Mouse (Mus musculus) forebrain, postnatal 0 days (tissue): ENCODE measurements around the gene H2-M2. TPM values are rescaled to one million over a fixed set of nuclear protein-coding genes. Genes with fewer than 3 reads are reported as not detected.
"Not testable (repeated sequence)": the region's sequence is repeated elsewhere in the genome, so short reads cannot be mapped to it uniquely, and the experiment has no call there.

Experiments
- ATAC-seq: fragments of 200-750 bp; cut with Nextera tagmentation; 2 replicates; pipeline ENCODE4 v1.8.0; 2017; ENCODE audit warnings: mild to moderate bottlenecking, moderate library complexity
- DNase-seq: peaks from one replicate; pipeline ENCODE4 v3.0.0-alpha.2; 2015
- H3K27ac ChIP-seq: fragments of 300-500 bp; sonication (generic); 2 replicates; pipeline ENCODE4 v1.5.1; 2014; ENCODE audit warnings: low read depth, mild to moderate bottlenecking, antibody characterized with exemption, low read length, moderate library complexity, mixed read lengths
- H3K27me3 ChIP-seq: fragments of 300-500 bp; sonication (generic); 2 replicates; pipeline ENCODE4 v1.6.1; 2014; ENCODE audit warnings: mild to moderate bottlenecking, low read length, mixed read lengths; ENCODE audit not compliant: insufficient read depth
- H3K36me3 ChIP-seq: fragments of 300-500 bp; sonication (generic); 2 replicates; pipeline ENCODE4 v1.6.1; 2014; ENCODE audit warnings: mild to moderate bottlenecking, moderate library complexity; ENCODE audit not compliant: insufficient read depth
- H3K4me1 ChIP-seq: fragments of 300-500 bp; sonication (generic); 2 replicates; pipeline ENCODE4 v1.6.1; 2014; ENCODE audit warnings: antibody characterized with exemption; ENCODE audit not compliant: insufficient read depth
- H3K4me2 ChIP-seq: fragments of 300-500 bp; sonication (generic); 2 replicates; pipeline ENCODE4 v1.6.1; 2014; ENCODE audit warnings: low read depth, mild to moderate bottlenecking, moderate library complexity
- H3K4me3 ChIP-seq: fragments of 300-500 bp; sonication (generic); 2 replicates; pipeline ENCODE4 v1.5.1; 2014; ENCODE audit warnings: low read depth, low read length, mixed read lengths
- H3K9ac ChIP-seq: fragments of 300-500 bp; sonication (generic); 2 replicates; pipeline ENCODE4 v1.6.1; 2014; ENCODE audit warnings: mild to moderate bottlenecking
- H3K9me3 ChIP-seq: fragments of 300-500 bp; sonication (generic); 2 replicates; pipeline ENCODE4 v1.6.1; 2016; ENCODE audit warnings: low read length
- CTCF ChIP-seq: sonication (generic); IDR thresholded peaks from 2 replicates; pipeline ENCODE4 v1.5.1; 2016; ENCODE audit warnings: antibody characterized with exemption, control low read depth, low read depth
- WGBS: fragments of 180-500 bp; shearing (Covaris S2); extraction: QIAGEN DNeasy Blood & Tissue Kit; methylation state at CpG from one replicate; pipeline ENCODE4 v1.1.7; 2014; 5-methylcytosine and 5-hydroxymethylcytosine counted together
- polyA plus RNA-seq: library from polyadenylated mRNA; unstranded; fragments of >200 nt; fragmentation: Nextera tagmentation; extraction: Ambion mirVana; gene quantifications from 2 replicates; pipeline ENCODE4 v1.2.1, GENCODE M21; 2015
- total RNA-seq: library from RNA; depleted of rRNA; stranded (reverse); fragments of >200 nt; gene quantifications from 2 replicates; pipeline ENCODE4 v1.2.3, GENCODE M21; 2014; rRNA removed

The H2-M2 gene
- total RNA-seq (not detected in 2 replicates), polyA plus RNA-seq (not detected in 2 replicates)

DNA sequence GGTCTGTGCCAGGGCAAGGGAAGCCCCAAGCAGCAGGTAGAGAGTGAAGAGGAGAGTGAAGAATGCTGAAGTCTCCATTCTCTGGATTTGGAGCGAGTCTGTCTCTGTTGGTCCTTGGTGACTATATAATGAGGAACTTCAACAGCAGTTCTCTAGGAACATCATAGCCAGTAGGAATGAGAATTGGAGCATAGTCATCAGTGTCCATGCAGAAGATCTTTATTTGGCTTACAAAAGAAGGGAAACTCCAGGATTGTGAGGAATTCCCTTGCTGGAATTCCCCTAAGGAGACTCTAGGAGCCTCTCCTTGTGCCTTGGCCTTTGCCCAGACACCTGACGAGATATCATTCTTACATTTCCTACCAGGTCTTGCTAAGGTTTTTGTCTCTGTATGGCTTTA lies at the start of gene H2-M2:
Gene H2-M2, minus strand, starts transcription at position 101 of the 400 bp plus-strand sequence.
- no peak within 1 kb of the TSS for H3K9ac ChIP-seq
- no peaks in the 10 kb centered on the region for H3K4me1 ChIP-seq
- 81% methylated on average over 2 of the region's 2 CpGs for whole genome bisulfite sequencing
- no peak within 1 kb of the TSS for H3K4me3 ChIP-seq
- TF ChIP-seq CTCF, result no peak
- no peak within 1 kb of the TSS for H3K27ac ChIP-seq
- no peak within 1 kb of the TSS for H3K4me2 ChIP-seq
- H3K36me3 ChIP-seq, result no peaks in the 10 kb centered on the region
- DNase-seq, result no peak
- H3K27me3 ChIP-seq, result no peaks in the 10 kb centered on the region
- H3K9me3 ChIP-seq, result no peaks in the 10 kb centered on the region
- ATAC-seq, result no peak

DNA sequence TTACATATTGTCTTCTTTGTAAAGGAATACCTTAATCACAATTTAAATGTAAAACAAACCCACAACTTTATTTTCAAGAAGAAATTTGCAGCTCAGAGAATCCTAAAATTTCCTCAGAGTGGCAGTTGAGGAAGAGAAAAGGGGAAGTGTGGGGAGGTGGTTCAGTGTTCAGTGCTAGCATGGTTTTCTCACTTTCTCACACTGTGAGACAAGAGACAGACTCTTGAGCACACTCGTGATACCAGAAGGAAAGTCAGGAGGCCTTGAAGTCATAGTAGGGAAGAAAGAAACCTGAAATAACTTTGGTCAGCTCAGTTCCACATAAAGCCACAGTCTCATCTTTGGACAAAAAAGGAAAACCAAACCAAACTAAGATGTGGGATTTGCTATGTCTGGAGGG lies 42.1 kb upstream of the H2-M2 start:
- not testable (repeated sequence) for H3K4me2 ChIP-seq, ATAC-seq, H3K9ac ChIP-seq, H3K27me3 ChIP-seq, H3K4me1 ChIP-seq, H3K36me3 ChIP-seq, H3K4me3 ChIP-seq, DNase-seq, H3K9me3 ChIP-seq, H3K27ac ChIP-seq
- WGBS, result 85% methylated on average over 1 of the region's 1 CpGs

DNA sequence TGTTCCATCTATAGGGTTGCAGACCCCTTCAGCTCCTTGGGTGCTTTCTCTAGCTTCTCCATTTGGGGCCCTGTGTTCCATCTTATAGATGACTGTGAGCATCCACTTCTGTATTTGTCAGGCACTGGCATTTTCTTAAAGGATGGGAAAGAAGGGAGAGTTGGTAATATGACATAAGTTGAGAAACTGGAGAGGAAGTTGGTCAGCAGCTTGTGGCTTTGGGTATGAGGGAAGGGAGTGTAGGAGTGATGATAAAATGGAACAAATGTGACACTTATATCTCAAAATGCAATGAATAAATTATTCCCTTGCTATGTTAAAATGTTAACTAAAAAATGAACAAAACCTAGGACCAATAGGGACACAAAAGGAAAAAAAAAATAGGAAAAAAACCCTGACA lies 41.3 kb upstream of the H2-M2 start:
- H3K4me3 ChIP-seq, ATAC-seq, H3K27me3 ChIP-seq, H3K9ac ChIP-seq, H3K27ac ChIP-seq, H3K36me3 ChIP-seq, H3K4me1 ChIP-seq, DNase-seq, H3K4me2 ChIP-seq, H3K9me3 ChIP-seq: not testable (repeated sequence)

DNA sequence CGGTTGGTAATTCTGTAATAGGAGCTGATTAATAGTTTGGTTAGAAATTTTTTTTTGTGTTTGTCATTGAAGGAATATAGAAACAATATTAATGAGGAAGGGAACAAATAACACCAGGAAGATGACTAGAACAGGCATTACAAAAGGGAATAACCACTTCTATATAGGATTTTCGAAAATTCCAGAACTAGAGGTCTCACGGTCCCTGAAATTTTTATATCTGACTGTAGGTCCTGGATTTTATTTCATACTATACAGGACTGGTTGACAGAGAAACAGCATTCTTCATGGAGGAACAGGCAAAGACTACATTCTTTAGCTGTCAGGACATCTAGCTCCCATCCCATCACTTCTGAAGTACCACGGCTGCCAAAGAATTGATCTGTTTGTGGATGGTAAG lies 24.4 kb upstream of the H2-M2 start, which contains the start of gene Olfr111:
Gene Olfr111, plus strand, starts transcription at position 301 of the 400 bp plus-strand sequence.
- Histone ChIP-seq H3K36me3 (no peaks in the 10 kb centered on the region), H3K4me2 (no peak within 1 kb of the TSS), H3K9me3 (no peaks in the 10 kb centered on the region), H3K27me3 (no peaks in the 10 kb centered on the region), H3K27ac (no peak within 1 kb of the TSS), H3K4me3 (no peak within 1 kb of the TSS), H3K9ac (no peak within 1 kb of the TSS), H3K4me1 (no peaks in the 10 kb centered on the region)
- DNase-seq, result no peak
- TF ChIP-seq CTCF, result no peak
- 94% methylated on average over 4 of the region's 4 CpGs for WGBS
- no peak for ATAC-seq

DNA sequence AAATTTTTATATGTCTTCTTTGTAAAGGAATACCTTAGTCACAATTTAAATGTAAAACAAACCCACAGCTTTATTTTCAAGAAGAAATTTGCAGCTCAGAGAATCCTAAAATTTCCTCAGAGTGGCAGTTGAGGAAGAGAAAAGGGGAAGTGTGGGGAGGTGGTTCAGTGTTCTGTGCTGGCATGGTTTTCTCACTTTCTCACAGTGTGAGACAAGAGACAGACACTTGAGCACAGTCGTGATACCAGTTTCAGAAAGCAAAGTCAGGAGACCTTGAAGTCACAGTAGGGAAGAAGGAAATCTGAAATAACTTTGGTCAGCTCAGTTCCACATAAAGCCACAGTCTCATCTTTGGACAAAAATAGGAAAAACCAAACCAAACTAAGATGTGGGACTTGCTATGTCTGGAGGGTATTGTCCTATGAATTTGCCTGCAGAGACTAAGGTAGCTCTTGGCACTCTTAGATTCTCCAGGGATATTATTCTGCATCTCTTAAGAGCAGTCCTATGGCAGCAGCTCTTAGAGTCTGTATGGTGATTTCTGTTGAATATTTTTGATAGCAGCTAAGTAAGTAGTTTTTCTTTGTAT lies 8.7 kb upstream of the H2-M2 start, which contains the start of gene Olfr110:
Gene Olfr110, plus strand, starts transcription at position 539 of the 589 bp plus-strand sequence.
- TF ChIP-seq CTCF, result no peak
- WGBS, result 73% methylated on average over 1 of the region's 1 CpGs
- no peak within 1 kb of the TSS for H3K4me3 ChIP-seq
- no peak within 1 kb of the TSS for H3K4me2 ChIP-seq
- H3K9me3 ChIP-seq, result no peaks in the 10 kb centered on the region
- ATAC-seq, result no peak
- no peaks in the 10 kb centered on the region for H3K4me1 ChIP-seq
- H3K36me3 ChIP-seq, result no peaks in the 10 kb centered on the region
- H3K27me3 ChIP-seq, result no peaks in the 10 kb centered on the region
- no peak within 1 kb of the TSS for H3K27ac ChIP-seq
- H3K9ac ChIP-seq, result no peak within 1 kb of the TSS
- DNase-seq, result no peak

DNA sequence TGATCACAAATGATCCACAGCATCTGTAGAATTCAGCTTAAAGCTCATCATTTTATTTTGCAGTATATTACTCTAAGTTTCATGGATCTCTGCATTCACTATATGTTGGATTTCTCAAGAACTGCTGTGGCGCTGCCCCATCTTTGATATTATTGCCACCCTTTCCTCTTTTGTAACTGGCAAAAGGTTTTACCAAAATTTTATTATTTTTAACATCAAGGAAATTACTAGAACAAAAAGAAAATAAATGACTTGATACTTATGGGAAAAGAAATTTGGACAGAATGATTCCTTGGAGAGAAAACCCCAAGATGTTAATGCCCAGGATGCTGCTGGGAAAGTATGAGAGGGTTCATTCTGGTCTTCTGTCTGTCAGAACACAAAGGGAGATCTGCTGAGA lies 24.7 kb downstream of the H2-M2 start, which contains the start of gene Olfr109:
Gene Olfr109, plus strand, starts transcription at position 301 of the 400 bp plus-strand sequence.
- ATAC-seq, result no peak
- H3K9ac ChIP-seq, result no peak within 1 kb of the TSS
- no peaks in the 10 kb centered on the region for H3K36me3 ChIP-seq
- no peak within 1 kb of the TSS for H3K4me3 ChIP-seq
- H3K27me3 ChIP-seq, result no peaks in the 10 kb centered on the region
- no peak for TF ChIP-seq CTCF
- H3K4me1 ChIP-seq, result no peaks in the 10 kb centered on the region
- H3K9me3 ChIP-seq, result no peaks in the 10 kb centered on the region
- H3K27ac ChIP-seq, result no peak within 1 kb of the TSS
- DNase-seq, result no peak
- 100% methylated on average over 1 of the region's 1 CpGs for WGBS
- no peak within 1 kb of the TSS for H3K4me2 ChIP-seq

DNA sequence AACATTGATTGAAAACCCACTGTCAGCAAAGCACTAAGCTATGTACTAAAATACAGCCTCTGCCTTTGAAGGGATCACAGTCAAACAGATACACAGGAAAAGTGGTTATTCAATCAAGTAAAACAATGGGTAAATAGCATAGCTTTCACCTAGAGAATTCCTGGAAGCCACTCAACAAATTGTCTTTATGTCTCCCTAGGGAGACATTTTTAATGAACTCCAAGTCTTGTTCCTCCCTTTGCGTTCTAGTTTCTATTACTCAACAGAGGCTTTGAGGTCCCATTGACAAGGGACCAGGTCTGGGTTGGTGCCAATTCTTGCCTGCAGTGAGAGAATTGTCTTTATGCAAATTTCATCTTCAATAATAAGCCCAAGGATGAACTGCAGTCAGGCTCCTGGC lies 38.2 kb downstream of the H2-M2 start, which contains the start of gene Olfr108:
Gene Olfr108, plus strand, starts transcription at position 301 of the 400 bp plus-strand sequence.
- Histone ChIP-seq H3K4me2 (no peak within 1 kb of the TSS), H3K4me1 (no peaks in the 10 kb centered on the region), H3K27ac (no peak within 1 kb of the TSS), H3K9ac (no peak within 1 kb of the TSS), H3K36me3 (no peaks in the 10 kb centered on the region), H3K4me3 (no peak within 1 kb of the TSS), H3K9me3 (no peaks in the 10 kb centered on the region), H3K27me3 (no peaks in the 10 kb centered on the region)
- no peak for ATAC-seq
- 69% methylated on average over 1 of the region's 1 CpGs for WGBS
- no peak for DNase-seq
- no peak for TF ChIP-seq CTCF

Other genes starting within 250 kb of the H2-M2 start
- not detected in 2 replicates for gene Olfr97, start 246.2 kb downstream of the H2-M2 start, total RNA-seq
- not detected in 2 replicates for gene Olfr97, start 246.2 kb downstream of the H2-M2 start, polyA plus RNA-seq
- gene Olfr98, start 219.8 kb downstream of the H2-M2 start, total RNA-seq, result not detected in 2 replicates
- not detected in 2 replicates for gene Olfr98, start 219.8 kb downstream of the H2-M2 start, polyA plus RNA-seq
- 1.0 and 1.9 TPM in 2 replicates for gene H2-M3, start 213.3 kb downstream of the H2-M2 start, total RNA-seq
- gene H2-M3, start 213.3 kb downstream of the H2-M2 start, polyA plus RNA-seq, result 1.5 and 1.7 TPM in 2 replicates
- not detected in 2 replicates for gene Olfr99, start 200.1 kb downstream of the H2-M2 start, total RNA-seq
- not detected in 2 replicates for gene Olfr99, start 200.1 kb downstream of the H2-M2 start, polyA plus RNA-seq
- gene Olfr101, start 179.2 kb downstream of the H2-M2 start, total RNA-seq, result not detected in 2 replicates
- gene Olfr101, start 179.2 kb downstream of the H2-M2 start, polyA plus RNA-seq, result not detected in 2 replicates
- gene Olfr102, start 166.5 kb downstream of the H2-M2 start, total RNA-seq, result not detected in 2 replicates
- not detected in 2 replicates for gene Olfr102, start 166.5 kb downstream of the H2-M2 start, polyA plus RNA-seq
- not detected in 2 replicates for gene Olfr103, start 143.9 kb downstream of the H2-M2 start, total RNA-seq
- gene Olfr103, start 143.9 kb downstream of the H2-M2 start, polyA plus RNA-seq, result not detected in 2 replicates
- not detected in 2 replicates for gene Olfr104-ps, start 124.0 kb downstream of the H2-M2 start, total RNA-seq
- gene Olfr104-ps, start 124.0 kb downstream of the H2-M2 start, polyA plus RNA-seq, result not detected in 2 replicates
- not detected in 2 replicates for gene Olfr105-ps, start 104.5 kb downstream of the H2-M2 start, total RNA-seq
- gene Olfr105-ps, start 104.5 kb downstream of the H2-M2 start, polyA plus RNA-seq, result not detected in 2 replicates
- gene Olfr106-ps, start 93.2 kb downstream of the H2-M2 start, total RNA-seq, result not detected in 2 replicates
- gene Olfr106-ps, start 93.2 kb downstream of the H2-M2 start, polyA plus RNA-seq, result not detected in 2 replicates
- not detected in 2 replicates for gene Olfr107, start 84.3 kb downstream of the H2-M2 start, total RNA-seq
- not detected in 2 replicates for gene Olfr107, start 84.3 kb downstream of the H2-M2 start, polyA plus RNA-seq
- gene Olfr108, start 38.1 kb downstream of the H2-M2 start, total RNA-seq, result not detected in 2 replicates
- gene Olfr108, start 38.1 kb downstream of the H2-M2 start, polyA plus RNA-seq, result not detected in 2 replicates
- gene Olfr109, start 24.6 kb downstream of the H2-M2 start, total RNA-seq, result not detected in 2 replicates
- not detected in 2 replicates for gene Olfr109, start 24.6 kb downstream of the H2-M2 start, polyA plus RNA-seq
- not detected in 2 replicates for gene Olfr110, start 8.9 kb upstream of the H2-M2 start, total RNA-seq
- not detected in 2 replicates for gene Olfr110, start 8.9 kb upstream of the H2-M2 start, polyA plus RNA-seq
- 0.15 and 0.95 TPM in 2 replicates for gene Olfr111, start 24.5 kb upstream of the H2-M2 start, total RNA-seq
- gene Olfr111, start 24.5 kb upstream of the H2-M2 start, polyA plus RNA-seq, result not detected in 2 replicates
- gene Olfr112, start 85.9 kb upstream of the H2-M2 start, total RNA-seq, result not detected in 2 replicates
- gene Olfr112, start 85.9 kb upstream of the H2-M2 start, polyA plus RNA-seq, result not detected in 2 replicates
- gene Olfr113, start 94.1 kb upstream of the H2-M2 start, total RNA-seq, result not detected in 2 replicates
- gene Olfr113, start 94.1 kb upstream of the H2-M2 start, polyA plus RNA-seq, result not detected in 2 replicates
- not detected in 2 replicates for gene Olfr114, start 109.2 kb upstream of the H2-M2 start, total RNA-seq
- not detected in 2 replicates for gene Olfr114, start 109.2 kb upstream of the H2-M2 start, polyA plus RNA-seq
- not detected in 2 replicates for gene Olfr115, start 143.6 kb upstream of the H2-M2 start, total RNA-seq
- not detected in 2 replicates for gene Olfr115, start 143.6 kb upstream of the H2-M2 start, polyA plus RNA-seq
- not detected in 2 replicates for gene Olfr116, start 143.6 kb upstream of the H2-M2 start, total RNA-seq
- gene Olfr116, start 143.6 kb upstream of the H2-M2 start, polyA plus RNA-seq, result not detected in 2 replicates
- not detected in 2 replicates for gene Olfr117, start 180.2 kb upstream of the H2-M2 start, total RNA-seq
- not detected in 2 replicates for gene Olfr117, start 180.2 kb upstream of the H2-M2 start, polyA plus RNA-seq
- not detected in 2 replicates for gene Olfr118, start 183.4 kb upstream of the H2-M2 start, total RNA-seq
- not detected in 2 replicates for gene Olfr118, start 183.4 kb upstream of the H2-M2 start, polyA plus RNA-seq
- gene Olfr119, start 213.0 kb upstream of the H2-M2 start, total RNA-seq, result not detected in 2 replicates
- gene Olfr119, start 213.0 kb upstream of the H2-M2 start, polyA plus RNA-seq, result not detected in 2 replicates
- gene Olfr120, start 238.3 kb upstream of the H2-M2 start, total RNA-seq, result not detected in 2 replicates
- not detected in 2 replicates for gene Olfr120, start 238.3 kb upstream of the H2-M2 start, polyA plus RNA-seq